ENCODE assay signal across 8 mouse cellular contexts in the genomic region with DNA sequence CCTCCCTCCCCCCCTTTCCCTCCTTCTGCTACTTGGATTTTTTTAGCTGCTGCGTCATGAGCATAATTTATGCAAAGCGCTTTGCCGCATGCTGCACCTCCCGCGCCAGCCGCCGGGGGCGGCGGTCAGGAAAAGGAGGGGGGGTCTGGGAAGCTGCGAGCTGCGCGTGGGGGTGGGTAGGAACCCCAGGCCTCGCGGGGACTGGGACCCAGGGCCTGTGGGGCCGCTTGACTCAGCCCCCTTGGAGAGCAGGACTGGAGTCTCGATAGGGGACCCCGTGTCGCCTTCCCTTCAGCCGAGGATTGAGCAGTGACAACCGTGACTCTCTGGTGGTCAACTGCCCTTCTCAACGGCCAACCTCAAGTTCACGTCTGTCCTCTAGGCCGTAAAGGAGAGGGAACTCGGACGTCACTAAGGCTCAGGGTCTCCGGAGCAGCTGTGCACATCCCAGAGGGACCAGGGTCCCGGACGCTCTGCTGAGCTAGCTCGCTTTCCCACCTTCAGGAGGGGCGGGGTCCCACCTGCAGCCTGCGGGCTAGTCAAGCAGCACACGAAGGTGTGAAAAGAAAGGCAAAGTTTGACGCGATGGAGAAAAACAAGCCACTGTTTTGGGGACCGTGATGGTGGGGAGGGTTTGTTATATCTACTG. TPM values are rescaled to one million over a fixed set of nuclear protein-coding genes. Genes with fewer than 3 reads are reported as not detected.
DNase-seq lines count a peak whose midpoint lies in the region; ATAC-seq and TF ChIP-seq lines count a peak whose summit lies in the region.

No protein-coding gene starts in this region.

- H3K27ac ChIP-seq in bone marrow, adult 2 months (ENCODE audit: control insufficient read depth, insufficient read depth, low read depth, low read length, poor library complexity): no peak overlapping the region; the same call in 1 of the 2 replicates
- peak overlapping the region; percentile 83 for H3K27ac ChIP-seq in forebrain, embryonic 12.5 days
- peak overlapping the region; percentile 79 for H3K27ac ChIP-seq in heart, embryonic 16.5 days (ENCODE audit: low read length)
- peak overlapping the region; percentile 87 for H3K27ac ChIP-seq in neural tube, embryonic 14.5 days (ENCODE audit: low read depth, low read length)

- WGBS in bone marrow, adult 2 months: 3% methylated on average over 35 of the region's 35 CpGs
- WGBS in forebrain, embryonic 12.5 days: 1% methylated on average over 26 of the region's 35 CpGs
- 2% methylated on average over 35 of the region's 35 CpGs for WGBS in heart, embryonic 16.5 days
- under 1% methylated on average over 34 of the region's 35 CpGs for WGBS in neural tube, embryonic 14.5 days

- peak overlapping the region; percentile 95 for H3K9ac ChIP-seq in forebrain, embryonic 12.5 days
- peak overlapping the region; percentile 91 for H3K9ac ChIP-seq in heart, embryonic 16.5 days (ENCODE audit: low read length)
- peak overlapping the region; percentile 96 for H3K9ac ChIP-seq in neural tube, embryonic 14.5 days (replicated peaks; ENCODE audit: low read depth, low read length)

- TF ChIP-seq CTCF in bone marrow, adult 2 months (IDR thresholded peaks at IDR 0.05; ENCODE audit: control insufficient read depth, insufficient read depth, low read length): peak; percentile 11; the same call in 1 of the 2 replicates

- no peaks in the 10 kb centered on the region for H3K9me3 ChIP-seq in forebrain, embryonic 12.5 days
- H3K9me3 ChIP-seq in heart, embryonic 16.5 days (replicated peaks; ENCODE audit: control insufficient read depth, low read length): no peaks in the 10 kb centered on the region
- no peaks in the 10 kb centered on the region for H3K9me3 ChIP-seq in neural tube, embryonic 14.5 days (ENCODE audit: control insufficient read depth, low read length)

- peaks cover 35% of the 10 kb centered on the region for H3K27me3 ChIP-seq in forebrain, embryonic 12.5 days
- H3K27me3 ChIP-seq in heart, embryonic 16.5 days (ENCODE audit: control insufficient read depth, insufficient read depth, low read length): peaks cover 8% of the 10 kb centered on the region; the same call in 1 of the 2 replicates
- H3K27me3 ChIP-seq in neural tube, embryonic 14.5 days (ENCODE audit: control insufficient read depth, insufficient read depth, low read length): 0 out of 2 replicates have a peak, but pooled peaks cover 2% of the 10 kb centered on the region

- H3K4me1 ChIP-seq in bone marrow, adult 2 months (ENCODE audit: control insufficient read depth, insufficient read depth, low read length): no peaks in the 10 kb centered on the region; the same call in none of the 2 replicates
- peaks cover 32% of the 10 kb centered on the region for H3K4me1 ChIP-seq in forebrain, embryonic 12.5 days
- H3K4me1 ChIP-seq in heart, embryonic 16.5 days (ENCODE audit: control insufficient read depth, insufficient read depth, low read length): peaks cover 12% of the 10 kb centered on the region
- H3K4me1 ChIP-seq in neural tube, embryonic 14.5 days (ENCODE audit: control insufficient read depth, insufficient read depth, low read length): peaks cover 12% of the 10 kb centered on the region

- H3K36me3 ChIP-seq in forebrain, embryonic 12.5 days (replicated peaks): no peaks in the 10 kb centered on the region
- no peaks in the 10 kb centered on the region for H3K36me3 ChIP-seq in heart, embryonic 16.5 days (ENCODE audit: control insufficient read depth, insufficient read depth)
- H3K36me3 ChIP-seq in neural tube, embryonic 14.5 days (ENCODE audit: control insufficient read depth, insufficient read depth, low read length): no peaks in the 10 kb centered on the region

- no peak for TF ChIP-seq POLR2A in bone marrow, adult 2 months (IDR thresholded peaks at IDR 0.05; ENCODE audit: borderline replicate concordance, control insufficient read depth, low read depth, low read length)

- DNase-seq in CD4-positive helper T cell, adult 2 months (ENCODE audit: low read depth, low spot score): peak; percentile 91
- DNase-seq in kidney, postnatal 25 days: peak; percentile 78 to 90
- peak; percentile 76 to 82 for DNase-seq in lung, adult 18-20 months
- DNase-seq in telencephalon, adult 2 months (ENCODE audit: low read depth, low spot score): peak; percentile 73

- H3K4me2 ChIP-seq in forebrain, embryonic 12.5 days: peak overlapping the region; percentile 86
- H3K4me2 ChIP-seq in heart, embryonic 16.5 days (ENCODE audit: low read depth, low read length): peak overlapping the region; percentile 99
- H3K4me2 ChIP-seq in neural tube, embryonic 14.5 days (ENCODE audit: low read depth, low read length): peak overlapping the region; percentile 57

- ATAC-seq in forebrain, embryonic 12.5 days (ENCODE audit: low FRiP score): peak; percentile 76
- ATAC-seq in heart, embryonic 16.5 days (replicated peaks; ENCODE audit: extremely low read depth, insufficient read depth, low FRiP score): peak; percentile 67
- peak; percentile 72 for ATAC-seq in neural tube, embryonic 14.5 days (ENCODE audit: low read depth)

- H3K4me3 ChIP-seq in bone marrow, adult 2 months (replicated peaks; ENCODE audit: control insufficient read depth, low read depth, low read length): peak overlapping the region; percentile 44
- peak overlapping the region; percentile 92 for H3K4me3 ChIP-seq in forebrain, embryonic 12.5 days (replicated peaks)
- peak overlapping the region; percentile 82 for H3K4me3 ChIP-seq in heart, embryonic 16.5 days (ENCODE audit: low read length)
- H3K4me3 ChIP-seq in neural tube, embryonic 14.5 days (ENCODE audit: low read depth, low read length): peak overlapping the region; percentile 79

RNA-seq across cellular contexts. Expression of gene Pou6f1, which starts 0.4 kb away (rescaled TPM):
- 5.9 and 7.7 TPM in 2 replicates for polyA plus RNA-seq in bone marrow, adult 2 months (2011; ENCODE audit: insufficient read depth, insufficient read length, low replicate concordance, missing spikeins)
- 27.3 and 33.8 TPM in 2 replicates for polyA plus RNA-seq in forebrain, embryonic 12.5 days (2016; fragmentation: Nextera tagmentation; extraction: Ambion mirVana)
- polyA plus RNA-seq in heart, embryonic 16.5 days (2015; fragmentation: Nextera tagmentation; extraction: Ambion mirVana): 3.3 and 5.6 TPM in 2 replicates
- polyA plus RNA-seq in neural tube, embryonic 14.5 days (2014; fragmentation: Nextera tagmentation; extraction: Ambion mirVana): 47.6 and 49.7 TPM in 2 replicates

RNA-seq across cellular contexts. Expression of gene Dazap2, which starts 15.0 kb away (rescaled TPM):
- polyA plus RNA-seq in bone marrow, adult 2 months (2011; ENCODE audit: insufficient read depth, insufficient read length, low replicate concordance, missing spikeins): 121 and 138 TPM in 2 replicates
- 197 and 204 TPM in 2 replicates for polyA plus RNA-seq in forebrain, embryonic 12.5 days (2016; fragmentation: Nextera tagmentation; extraction: Ambion mirVana)
- polyA plus RNA-seq in heart, embryonic 16.5 days (2015; fragmentation: Nextera tagmentation; extraction: Ambion mirVana): 223 and 247 TPM in 2 replicates
- polyA plus RNA-seq in neural tube, embryonic 14.5 days (2014; fragmentation: Nextera tagmentation; extraction: Ambion mirVana): 138 and 142 TPM in 2 replicates

RNA-seq across cellular contexts. Expression of gene Smagp, which starts 36.6 kb away (rescaled TPM):
- polyA plus RNA-seq in bone marrow, adult 2 months (2011; ENCODE audit: insufficient read depth, insufficient read length, low replicate concordance, missing spikeins): 7.3 and 8.7 TPM in 2 replicates
- 2.8 and 2.9 TPM in 2 replicates for polyA plus RNA-seq in forebrain, embryonic 12.5 days (2016; fragmentation: Nextera tagmentation; extraction: Ambion mirVana)
- 16.9 and 17.2 TPM in 2 replicates for polyA plus RNA-seq in heart, embryonic 16.5 days (2015; fragmentation: Nextera tagmentation; extraction: Ambion mirVana)
- polyA plus RNA-seq in neural tube, embryonic 14.5 days (2014; fragmentation: Nextera tagmentation; extraction: Ambion mirVana): 1.7 and 3.8 TPM in 2 replicates

RNA-seq across cellular contexts. Expression of gene Tfcp2, which starts 48.4 kb away (rescaled TPM):
- 9.5 and 11.8 TPM in 2 replicates for polyA plus RNA-seq in bone marrow, adult 2 months (2011; ENCODE audit: insufficient read depth, insufficient read length, low replicate concordance, missing spikeins)
- 41.7 and 44.8 TPM in 2 replicates for polyA plus RNA-seq in forebrain, embryonic 12.5 days (2016; fragmentation: Nextera tagmentation; extraction: Ambion mirVana)
- polyA plus RNA-seq in heart, embryonic 16.5 days (2015; fragmentation: Nextera tagmentation; extraction: Ambion mirVana): 16.0 and 19.2 TPM in 2 replicates
- 32.0 and 33.4 TPM in 2 replicates for polyA plus RNA-seq in neural tube, embryonic 14.5 days (2014; fragmentation: Nextera tagmentation; extraction: Ambion mirVana)
